Mouse (Mus musculus) intestine, embryonic 16.5 days (tissue): ENCODE measurements around the gene Fam107b. TPM values are rescaled to one million over a fixed set of nuclear protein-coding genes. Genes with fewer than 3 reads are reported as not detected.

Experiments used
- ATAC-seq: fragments of 200-750 bp; cut with Nextera tagmentation; 2 replicates; pipeline ENCODE4 v1.8.0; 2017; ENCODE audit warnings: moderate TSS enrichment, moderate library complexity
- H3K27ac ChIP-seq: fragments of 300-500 bp; sonication (generic); 2 replicates; pipeline ENCODE4 v1.5.1; 2014; ENCODE audit warnings: mild to moderate bottlenecking, low read length
- H3K27me3 ChIP-seq: fragments of 300-500 bp; sonication (generic); replicated peaks from 2 replicates; pipeline ENCODE4 v1.6.1; 2014; ENCODE audit warnings: low read length, control low read depth, mixed read lengths; ENCODE audit not compliant: control insufficient read depth, insufficient read depth
- H3K36me3 ChIP-seq: fragments of 300-500 bp; sonication (generic); 2 replicates; pipeline ENCODE4 v1.6.1; 2014; ENCODE audit warnings: low read length, control low read depth; ENCODE audit not compliant: control insufficient read depth, insufficient read depth
- H3K4me1 ChIP-seq: fragments of 300-500 bp; sonication (generic); 2 replicates; pipeline ENCODE4 v1.6.1; 2014; ENCODE audit warnings: low read length, control low read depth, mixed read lengths; ENCODE audit not compliant: control insufficient read depth, insufficient read depth
- H3K4me2 ChIP-seq: fragments of 300-500 bp; sonication (generic); 2 replicates; pipeline ENCODE4 v1.6.1; 2014; ENCODE audit warnings: low read depth, low read length, control low read depth
- H3K4me3 ChIP-seq: fragments of 300-500 bp; sonication (generic); 2 replicates; pipeline ENCODE4 v1.5.1; 2014; ENCODE audit warnings: mild to moderate bottlenecking, low read length
- H3K9ac ChIP-seq: fragments of 300-500 bp; sonication (generic); 2 replicates; pipeline ENCODE4 v1.6.1; 2014; ENCODE audit warnings: low read depth, low read length
- H3K9me3 ChIP-seq: fragments of 300-500 bp; sonication (generic); 2 replicates; pipeline ENCODE4 v1.6.1; 2016; ENCODE audit warnings: low read length, control low read depth; ENCODE audit not compliant: control insufficient read depth
- WGBS: fragments of 180-500 bp; shearing (Covaris S2); extraction: QIAGEN DNeasy Blood & Tissue Kit; methylation state at CpG from one replicate; pipeline ENCODE4 v1.1.7; 2014; 5-methylcytosine and 5-hydroxymethylcytosine counted together
- polyA plus RNA-seq: library from polyadenylated mRNA; unstranded; fragments of >200 nt; fragmentation: Nextera tagmentation; extraction: Ambion mirVana; gene quantifications from 2 replicates; pipeline ENCODE4 v1.2.1, GENCODE M21; 2015

The Fam107b gene
- polyA plus RNA-seq, 1 experiment from 2014 or later: 36.8 TPM

DNA sequence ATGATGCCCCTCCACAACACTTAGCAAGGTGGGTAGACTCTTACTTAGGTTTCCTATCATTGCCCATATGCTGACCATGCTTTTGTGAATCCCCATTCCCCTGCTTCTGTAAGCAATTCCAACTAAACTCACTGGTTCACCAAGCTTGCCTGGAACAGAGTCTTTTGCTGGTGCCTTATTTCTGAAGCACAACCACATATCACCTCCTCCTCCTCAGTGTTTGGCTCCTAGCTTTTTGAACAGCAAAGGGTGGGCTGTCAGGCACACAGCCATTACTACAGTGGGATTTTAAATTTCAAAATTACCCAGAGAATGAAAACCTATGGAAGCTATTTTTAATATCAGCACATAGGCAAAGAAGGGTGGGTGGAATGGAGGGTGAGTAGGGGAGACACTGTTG lies 84.3 kb downstream of the Fam107b start:
- H3K9me3 ChIP-seq: no peaks in the 10 kb centered on the region
- no peak overlapping the region for H3K9ac ChIP-seq
- no peak overlapping the region for H3K4me2 ChIP-seq
- H3K4me1 ChIP-seq: 0 out of 2 replicates have a peak, but pooled peaks cover 4% of the 10 kb centered on the region
- no peaks in the 10 kb centered on the region for H3K27me3 ChIP-seq
- H3K27ac ChIP-seq: no peak overlapping the region
- H3K36me3 ChIP-seq: no peaks in the 10 kb centered on the region
- no peak for ATAC-seq
- H3K4me3 ChIP-seq: no peak overlapping the region

DNA sequence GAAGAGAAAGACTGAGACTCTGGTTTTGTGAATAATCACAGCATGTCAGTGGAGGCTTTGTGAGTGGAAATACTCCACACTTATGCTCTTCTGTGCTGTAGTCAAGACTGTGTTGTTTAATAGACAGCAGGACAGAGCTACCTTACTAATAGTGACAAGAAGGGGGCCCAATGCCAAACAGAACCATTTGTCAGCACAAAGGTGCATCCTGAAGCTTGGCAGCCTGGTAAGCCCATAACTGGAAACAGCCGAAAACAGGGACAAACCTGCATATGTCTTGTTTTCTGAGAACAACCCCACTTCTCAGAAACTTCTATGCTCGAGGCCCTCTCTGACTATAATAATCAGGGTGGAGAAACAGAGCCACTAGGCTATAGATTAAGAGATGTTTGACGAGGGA lies 85.8 kb downstream of the Fam107b start:
- H3K4me2 ChIP-seq: no peak overlapping the region
- H3K4me3 ChIP-seq: no peak overlapping the region
- H3K9me3 ChIP-seq: no peaks in the 10 kb centered on the region
- H3K36me3 ChIP-seq: no peaks in the 10 kb centered on the region
- ATAC-seq: no peak
- WGBS: 68% methylated on average over 3 of the region's 3 CpGs
- H3K4me1 ChIP-seq: 0 out of 2 replicates have a peak, but pooled peaks cover 4% of the 10 kb centered on the region
- no peaks in the 10 kb centered on the region for H3K27me3 ChIP-seq
- H3K27ac ChIP-seq: no peak overlapping the region
- H3K9ac ChIP-seq: no peak overlapping the region

DNA sequence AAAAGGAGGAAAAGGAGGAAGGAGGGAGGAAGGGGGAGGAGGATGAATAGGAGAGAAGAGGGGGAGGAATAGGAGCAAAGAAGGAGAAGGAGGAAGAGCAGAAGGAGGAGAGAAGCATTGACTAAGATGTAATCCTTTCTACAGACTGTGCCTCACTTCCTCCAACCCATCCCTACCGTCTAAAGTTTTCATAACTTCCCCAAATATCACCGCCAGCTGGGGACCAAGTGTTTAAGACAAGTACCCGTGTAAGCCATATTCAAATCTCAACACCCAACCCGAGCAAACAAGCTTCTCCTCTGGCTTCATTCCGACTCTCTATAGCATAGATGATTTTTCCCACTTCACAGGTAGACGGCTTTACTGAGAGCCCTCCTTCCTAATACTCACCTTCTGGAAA lies 86.5 kb downstream of the Fam107b start:
- H3K4me2 ChIP-seq: no peak overlapping the region
- no peak for ATAC-seq
- WGBS: 89% methylated on average over 6 of the region's 6 CpGs

DNA sequence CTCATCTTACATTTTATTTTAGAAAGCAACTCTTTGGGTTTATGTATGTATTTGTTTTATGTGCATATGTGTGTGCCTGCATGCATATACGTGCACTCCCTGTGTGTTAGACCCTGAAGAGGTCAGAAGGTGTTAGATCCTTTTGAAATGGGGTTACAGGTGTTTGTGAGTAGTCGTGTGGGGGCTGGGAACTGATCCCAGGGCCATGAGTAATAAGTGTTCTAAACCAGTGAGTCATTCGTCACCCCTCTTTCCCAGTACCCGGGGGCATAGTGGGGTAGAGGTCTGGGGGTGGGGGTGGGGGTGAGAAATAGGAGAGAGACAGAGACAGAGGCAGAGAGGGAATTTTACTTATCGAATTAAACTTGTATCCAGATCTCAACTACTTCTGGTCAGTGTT lies 87.1 kb downstream of the Fam107b start:
- ATAC-seq: no peak
- no peak overlapping the region for H3K4me2 ChIP-seq
- H3K9ac ChIP-seq: no peak overlapping the region
- H3K27ac ChIP-seq: no peak overlapping the region
- no peaks in the 10 kb centered on the region for H3K36me3 ChIP-seq
- 0 out of 2 replicates have a peak, but pooled peaks cover 4% of the 10 kb centered on the region for H3K4me1 ChIP-seq
- 76% methylated on average over 5 of the region's 5 CpGs for WGBS
- no peaks in the 10 kb centered on the region for H3K9me3 ChIP-seq
- H3K27me3 ChIP-seq: no peaks in the 10 kb centered on the region
- no peak overlapping the region for H3K4me3 ChIP-seq

More for the DNA sequence above, 86.5 kb downstream of the Fam107b start:
- Histone ChIP-seq H3K9ac (no peak overlapping the region), H3K36me3 (no peaks in the 10 kb centered on the region), H3K27ac (no peak overlapping the region), H3K4me3 (no peak overlapping the region), H3K27me3 (no peaks in the 10 kb centered on the region), H3K4me1 (0 out of 2 replicates have a peak, but pooled peaks cover 4% of the 10 kb centered on the region), H3K9me3 (no peaks in the 10 kb centered on the region)

DNA sequence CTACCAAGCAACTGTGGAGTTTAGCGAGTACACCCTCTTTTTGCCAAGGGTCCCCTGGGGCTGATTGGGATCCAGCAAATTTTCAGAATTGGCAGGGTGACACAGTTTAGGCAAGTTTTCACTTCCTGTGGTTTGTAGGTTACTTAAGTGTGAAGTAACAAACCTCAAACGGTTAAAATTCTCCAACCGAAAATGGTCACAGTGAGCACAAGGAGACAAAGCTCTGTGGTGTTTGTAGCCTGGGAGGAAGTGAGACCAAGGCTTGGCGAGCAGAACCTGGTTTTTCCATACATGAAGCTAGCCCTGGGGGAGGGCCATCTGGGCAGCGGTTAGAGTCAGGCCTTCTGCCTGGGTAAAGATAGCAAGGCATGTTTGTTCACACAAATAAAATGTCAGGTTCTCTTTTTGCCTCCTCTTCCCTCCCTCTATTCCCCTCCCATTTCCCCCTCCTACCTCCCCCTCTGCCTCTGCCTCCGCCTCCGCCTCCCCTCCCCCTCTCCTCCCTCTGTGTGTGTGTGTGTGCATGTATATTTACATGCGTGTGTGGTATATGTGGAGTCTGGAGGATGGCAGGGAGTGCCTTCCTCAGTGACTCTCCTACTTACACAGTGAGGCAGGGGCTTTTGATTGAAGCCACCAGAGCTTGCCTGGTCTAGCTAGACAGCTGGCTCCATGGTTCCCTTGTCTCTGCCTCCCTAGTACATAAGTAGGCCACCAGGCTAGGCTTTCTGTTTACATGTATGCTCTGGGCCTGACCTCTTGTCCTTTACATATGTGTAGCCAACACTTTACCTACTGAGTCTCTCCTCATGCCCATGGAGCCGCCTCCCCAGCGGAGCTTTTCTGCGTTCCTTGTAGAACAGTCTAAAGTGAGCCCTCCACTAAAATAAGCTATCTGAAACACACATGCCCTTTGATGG lies 87.8 kb downstream of the Fam107b start:
- ATAC-seq: no peak; the same call in 1 of the 2 replicates
- H3K9me3 ChIP-seq: no peaks in the 10 kb centered on the region
- 60% methylated on average over 11 of the region's 11 CpGs for WGBS
- H3K4me3 ChIP-seq: no peak overlapping the region
- H3K4me1 ChIP-seq: 0 out of 2 replicates have a peak, but pooled peaks cover 4% of the 10 kb centered on the region
- H3K9ac ChIP-seq: no peak overlapping the region
- no peaks in the 10 kb centered on the region for H3K27me3 ChIP-seq
- no peak overlapping the region for H3K4me2 ChIP-seq
- no peaks in the 10 kb centered on the region for H3K36me3 ChIP-seq
- no peak overlapping the region for H3K27ac ChIP-seq

DNA sequence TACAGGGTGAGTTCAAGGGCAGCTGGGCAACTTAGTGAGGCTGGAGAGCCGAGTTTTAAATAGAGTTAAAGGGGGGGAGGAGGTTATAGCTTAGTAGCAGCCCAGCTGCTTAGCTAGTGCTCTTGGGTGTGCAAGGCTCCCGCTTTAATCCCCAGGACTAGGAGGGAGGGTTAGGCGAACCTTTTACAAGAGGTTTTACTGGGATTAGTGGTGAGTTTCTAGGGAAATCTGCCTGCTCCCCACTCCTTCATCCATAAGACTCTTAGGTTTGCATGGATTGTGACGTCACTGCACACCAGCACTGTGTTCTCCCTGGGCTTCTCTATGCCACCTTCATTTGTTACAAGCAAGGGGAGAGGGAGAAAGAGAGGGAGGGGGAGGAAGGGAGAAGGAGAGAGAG lies 88.6 kb downstream of the Fam107b start:
- Histone ChIP-seq H3K4me1 (0 out of 2 replicates have a peak, but pooled peaks cover 4% of the 10 kb centered on the region), H3K4me3 (no peak overlapping the region), H3K27me3 (no peaks in the 10 kb centered on the region), H3K9me3 (no peaks in the 10 kb centered on the region), H3K27ac (no peak overlapping the region), H3K9ac (no peak overlapping the region), H3K4me2 (no peak overlapping the region), H3K36me3 (no peaks in the 10 kb centered on the region)
- no peak for ATAC-seq
- WGBS: 25% methylated on average over 4 of the region's 4 CpGs

DNA sequence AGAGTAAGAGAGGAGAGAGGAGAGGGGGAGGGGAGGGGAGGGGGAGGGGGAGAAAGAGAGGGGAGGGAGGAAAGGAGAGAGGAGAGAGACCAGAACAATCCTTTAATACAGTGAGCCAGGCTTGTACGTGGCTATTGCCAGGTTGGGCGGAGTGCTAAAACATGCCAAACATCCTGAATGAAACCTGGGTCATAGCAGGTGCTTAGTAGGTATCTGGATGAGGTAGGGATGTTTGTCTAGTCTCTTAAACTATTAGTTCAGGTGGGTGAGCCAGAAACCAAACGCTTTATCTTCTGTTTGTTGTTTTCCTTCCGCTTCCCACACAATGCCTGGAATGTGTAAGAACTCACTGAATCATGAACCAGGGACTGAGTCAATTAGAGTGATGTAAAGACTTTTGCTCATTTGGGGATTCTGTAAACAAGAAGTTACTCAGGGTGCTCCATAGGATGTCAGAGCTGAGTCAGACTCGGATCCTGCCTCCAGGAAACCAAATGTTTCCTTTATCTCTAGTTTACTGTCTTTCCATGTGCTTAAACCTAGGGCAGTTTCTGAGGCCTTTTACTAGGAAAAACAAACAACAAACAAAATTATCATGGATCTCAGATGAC lies 89.1 kb downstream of the Fam107b start:
- Histone ChIP-seq H3K36me3 (no peaks in the 10 kb centered on the region), H3K9me3 (no peaks in the 10 kb centered on the region), H3K9ac (no peak overlapping the region), H3K27me3 (no peaks in the 10 kb centered on the region), H3K4me2 (no peak overlapping the region), H3K4me3 (no peak overlapping the region), H3K27ac (no peak overlapping the region), H3K4me1 (0 out of 2 replicates have a peak, but pooled peaks cover 4% of the 10 kb centered on the region)
- 0 out of 2 replicates have a peak, but pooled peaks have one; percentile 41 for ATAC-seq
- 48% methylated on average over 5 of the region's 5 CpGs for whole genome bisulfite sequencing

DNA sequence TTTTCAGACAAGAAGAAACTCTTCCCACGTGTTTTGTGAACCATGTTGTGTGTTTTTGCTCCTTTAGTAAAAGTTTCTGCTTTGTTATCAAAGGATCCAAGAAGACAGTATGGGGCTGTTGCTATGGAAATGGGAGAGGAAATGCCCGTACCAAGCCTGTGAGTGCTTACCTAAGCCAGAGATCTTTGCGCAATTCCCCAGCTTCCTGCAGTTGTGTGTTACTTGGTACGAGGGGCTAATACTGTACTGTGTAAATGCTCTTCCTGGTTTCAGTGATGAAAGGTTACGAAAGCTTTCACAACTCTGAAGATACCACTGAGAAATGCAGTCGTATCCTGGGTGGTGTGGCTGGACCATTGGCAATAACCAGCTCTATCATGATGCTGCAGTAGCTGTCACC lies 93.8 kb downstream of the Fam107b start:
- H3K4me1 ChIP-seq: no peaks in the 10 kb centered on the region
- no peaks in the 10 kb centered on the region for H3K36me3 ChIP-seq
- no peak overlapping the region for H3K4me3 ChIP-seq
- H3K9me3 ChIP-seq: no peaks in the 10 kb centered on the region
- H3K27ac ChIP-seq: no peak overlapping the region
- peak; percentile 44; the same call in 1 of the 2 replicates for ATAC-seq
- no peak overlapping the region for H3K9ac ChIP-seq
- no peaks in the 10 kb centered on the region for H3K27me3 ChIP-seq
- 63% methylated on average over 6 of the region's 6 CpGs for WGBS
- H3K4me2 ChIP-seq: no peak overlapping the region

DNA sequence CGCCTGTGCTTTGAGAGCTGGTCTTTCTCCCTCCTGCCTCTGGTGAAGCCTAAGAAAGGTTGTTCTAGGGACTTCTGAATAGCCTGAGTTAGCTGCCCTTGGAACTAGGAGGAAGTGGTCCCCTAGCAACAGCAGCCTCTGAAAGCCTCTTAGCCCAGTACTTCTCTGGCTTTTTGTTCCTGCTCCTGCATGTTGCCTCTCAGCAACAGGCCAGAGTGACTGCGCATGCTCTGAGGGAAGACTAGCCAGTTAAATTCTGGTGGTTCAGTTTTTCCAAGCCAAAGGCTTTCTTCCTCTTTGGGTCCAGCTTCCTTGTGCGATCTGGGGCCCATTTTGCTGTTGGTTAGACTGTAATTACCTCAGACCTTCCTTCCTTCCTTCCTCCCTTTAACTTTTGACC lies 98.4 kb downstream of the Fam107b start:
- WGBS: 79% methylated on average over 3 of the region's 3 CpGs
- no peak for ATAC-seq
- no peak overlapping the region for H3K27ac ChIP-seq
- H3K9me3 ChIP-seq: no peaks in the 10 kb centered on the region
- no peak overlapping the region for H3K4me2 ChIP-seq
- H3K27me3 ChIP-seq: no peaks in the 10 kb centered on the region
- no peaks in the 10 kb centered on the region for H3K36me3 ChIP-seq
- H3K4me3 ChIP-seq: no peak overlapping the region
- no peaks in the 10 kb centered on the region for H3K4me1 ChIP-seq
- H3K9ac ChIP-seq: no peak overlapping the region
